Mouse (Mus musculus) liver, adult 2 months (tissue): ENCODE results near the gene Syce2.

Experiments
- CTCF ChIP-seq: fragments of 200-500 bp; IDR thresholded peaks from 2 replicates; pipeline ENCODE4 v1.5.1; 2011; ENCODE audit warnings: low read depth, low read length, control low read depth
- POLR2A ChIP-seq: fragments of 200-500 bp; IDR thresholded peaks from 2 replicates; pipeline ENCODE4 v1.6.1; 2011; ENCODE audit warnings: low read length, control low read depth; ENCODE audit not compliant: insufficient read depth; ENCODE audit errors: extremely low read depth

- TF ChIP-seq CTCF (no peak), POLR2A (no peak)
Measured at GRCm38 (mm10) chr8:84846094-84846721, 25.7 kb upstream of the Syce2 start.
